Mouse (Mus musculus) E14TG2a.4 (cell line): ENCODE measurements around the gene Actr3.

Source experiments
- H3K27me3 ChIP-seq: 2 replicates; pipeline ENCODE4 v1.6.1; 2014; ENCODE audit warnings: low read length, control low read depth; ENCODE audit not compliant: insufficient read depth
- H3K36me3 ChIP-seq: 2 replicates; pipeline ENCODE4 v1.6.1; 2014; ENCODE audit warnings: low read length, control low read depth; ENCODE audit not compliant: insufficient read depth
- H3K4me1 ChIP-seq: replicated peaks from 2 replicates; pipeline ENCODE4 v1.6.1; 2014; ENCODE audit warnings: low read depth, low read length, control low read depth
- H3K4me3 ChIP-seq: replicated peaks from 2 replicates; pipeline ENCODE4 v1.5.1; 2014; ENCODE audit warnings: mild to moderate bottlenecking, low read length
- H3K9me3 ChIP-seq: 2 replicates; pipeline ENCODE4 v1.6.1; 2014; ENCODE audit warnings: low read length, control low read depth
- CTCF ChIP-seq: conservative IDR thresholded peaks from 2 replicates; pipeline ENCODE4 v1.5.1; 2014; ENCODE audit warnings: low read length
- NANOG ChIP-seq: IDR thresholded peaks from 2 replicates; pipeline ENCODE4 v1.6.1; 2014; ENCODE audit warnings: borderline replicate concordance, low read length, mixed read lengths
- POU5F1 ChIP-seq: IDR thresholded peaks from 2 replicates; pipeline ENCODE4 v1.6.1; 2014; ENCODE audit warnings: low read length, borderline replicate concordance

The Actr3 gene

DNA sequence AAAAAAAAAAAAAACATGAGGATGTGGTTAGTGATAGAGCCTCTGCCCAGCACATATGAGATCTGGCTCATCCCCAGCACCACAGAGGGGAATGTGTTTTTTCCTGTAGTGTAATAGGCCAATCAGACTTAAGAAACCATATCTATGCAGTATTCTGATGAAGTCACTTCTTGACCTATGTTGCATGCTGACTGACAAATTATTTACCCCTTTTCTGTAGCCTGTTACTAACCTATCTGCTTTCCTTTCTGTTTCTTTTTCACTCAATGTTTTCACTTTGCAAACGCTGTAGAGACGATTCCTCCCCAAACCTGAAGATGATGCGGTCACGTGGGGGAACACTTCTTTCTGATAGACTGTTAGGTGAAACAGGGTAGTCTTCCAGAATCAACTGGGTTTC, 32.4 kb upstream of the Actr3 start:
- H3K4me1 ChIP-seq: no peaks in the 10 kb centered on the region
- no peaks in the 10 kb centered on the region for H3K36me3 ChIP-seq
- TF ChIP-seq NANOG (no peak), POU5F1 (no peak), CTCF (no peak)
- no peak overlapping the region for H3K4me3 ChIP-seq
- H3K9me3 ChIP-seq: no peaks in the 10 kb centered on the region
- no peaks in the 10 kb centered on the region for H3K27me3 ChIP-seq

DNA sequence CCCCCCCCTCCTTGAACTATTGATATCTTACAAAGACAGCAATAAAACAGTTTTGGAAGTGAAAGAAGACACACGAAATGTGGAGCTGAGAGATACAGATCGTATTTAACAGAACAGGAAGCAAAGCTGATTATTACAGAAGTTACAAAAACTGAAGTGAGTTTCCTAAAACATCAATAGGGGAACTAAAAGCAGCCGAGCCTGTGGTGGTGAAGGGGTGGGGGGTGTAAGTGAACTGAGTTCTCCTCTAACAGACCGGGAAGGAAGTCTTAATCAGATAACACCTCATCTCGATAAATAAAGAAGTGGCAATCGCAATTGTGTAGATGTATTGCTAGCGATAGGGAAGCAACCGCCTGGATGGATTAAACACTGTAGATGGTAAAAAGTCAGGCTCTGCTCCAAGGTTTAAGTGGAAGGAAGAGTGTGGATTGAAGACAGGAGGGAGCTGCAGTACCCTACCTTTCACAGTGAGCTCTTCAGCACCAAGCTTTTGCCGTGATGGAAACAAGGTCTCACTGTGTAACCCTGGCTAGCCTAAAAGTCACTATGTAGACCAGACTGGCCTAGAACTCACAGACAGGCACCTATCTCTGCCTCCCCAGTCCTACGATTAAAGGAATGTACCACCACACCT, 31.2 kb upstream of the Actr3 start:
- Histone ChIP-seq H3K4me3 (no peak overlapping the region), H3K27me3 (peaks cover 2% of the 10 kb centered on the region; the same call in 1 of the 2 replicates), H3K4me1 (no peaks in the 10 kb centered on the region), H3K9me3 (no peaks in the 10 kb centered on the region), H3K36me3 (no peaks in the 10 kb centered on the region)
- TF ChIP-seq POU5F1: no peak
- TF ChIP-seq CTCF: no peak
- TF ChIP-seq NANOG: no peak

DNA sequence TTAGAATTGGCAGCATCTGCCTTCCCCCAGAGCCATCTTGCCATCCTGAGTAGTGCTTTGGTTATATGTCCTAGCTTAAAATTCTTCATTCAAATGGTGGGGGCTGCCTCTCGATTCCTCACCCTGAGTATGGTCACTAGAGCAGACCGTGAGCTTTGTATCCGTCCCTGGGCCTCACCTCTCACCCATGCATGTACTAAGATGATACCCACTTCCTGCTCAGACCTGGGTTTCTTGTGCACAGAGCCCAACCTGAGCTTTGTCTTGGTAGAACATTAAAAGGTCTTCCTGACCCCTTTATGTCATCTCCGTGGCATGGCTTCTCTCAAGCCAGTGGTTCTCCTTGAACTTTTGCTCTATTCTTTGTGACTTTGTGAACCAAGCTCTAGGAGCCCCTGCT, 28.5 kb upstream of the Actr3 start:
- no peaks in the 10 kb centered on the region for H3K36me3 ChIP-seq
- TF ChIP-seq CTCF: no peak
- no peak for TF ChIP-seq POU5F1
- TF ChIP-seq NANOG: no peak
- no peaks in the 10 kb centered on the region for H3K9me3 ChIP-seq

DNA sequence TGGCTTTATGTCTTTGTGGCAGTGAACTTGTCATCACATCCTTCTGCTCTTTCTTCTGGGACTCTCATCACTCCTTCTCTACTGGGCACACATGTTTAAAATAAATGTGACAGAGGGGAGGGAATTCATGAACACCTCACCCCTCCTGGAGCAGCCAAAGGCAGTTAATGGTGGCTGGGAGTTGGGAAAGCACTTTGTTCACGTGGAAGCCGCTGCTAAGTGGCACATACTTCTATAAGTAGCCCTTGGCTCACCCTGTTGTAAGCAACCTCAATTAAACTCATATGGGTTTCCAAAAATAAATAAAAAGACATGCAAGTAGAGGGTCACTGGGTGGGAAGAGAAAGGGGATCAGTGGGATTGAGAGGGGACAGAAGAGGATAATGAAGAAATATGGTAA, 27.8 kb upstream of the Actr3 start:
- Histone ChIP-seq H3K36me3 (no peaks in the 10 kb centered on the region), H3K9me3 (no peaks in the 10 kb centered on the region), H3K27me3 (peaks cover 4% of the 10 kb centered on the region; the same call in 1 of the 2 replicates), H3K4me3 (no peak overlapping the region), H3K4me1 (no peaks in the 10 kb centered on the region)
- no peak for TF ChIP-seq POU5F1
- TF ChIP-seq CTCF: no peak
- TF ChIP-seq NANOG: no peak

More for the DNA sequence above, 28.5 kb upstream of the Actr3 start:
- H3K27me3 ChIP-seq: peaks cover 4% of the 10 kb centered on the region; the same call in 1 of the 2 replicates
- H3K4me3 ChIP-seq: no peak overlapping the region
- H3K4me1 ChIP-seq: no peaks in the 10 kb centered on the region

DNA sequence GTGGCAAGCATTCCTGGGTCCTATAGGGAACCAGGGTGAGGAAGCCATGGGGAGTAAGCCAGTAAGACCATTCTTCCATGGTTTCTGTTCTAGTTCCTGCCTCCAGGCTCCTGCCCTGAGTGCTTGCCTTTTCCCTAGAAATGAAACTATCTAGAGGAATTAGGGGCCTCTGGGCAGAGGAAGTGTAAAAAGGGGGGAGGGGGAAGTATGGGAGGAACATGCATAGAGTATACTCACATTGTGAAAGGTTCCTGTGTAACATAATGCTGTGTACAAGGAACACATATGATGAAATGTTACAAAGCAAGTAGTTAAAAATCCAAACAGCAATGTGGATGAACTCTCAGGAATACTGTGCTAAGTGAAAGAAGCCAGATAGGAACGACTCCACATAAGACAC, 27.4 kb upstream of the Actr3 start:
- no peak overlapping the region for H3K4me3 ChIP-seq
- peaks cover 4% of the 10 kb centered on the region; the same call in 1 of the 2 replicates for H3K27me3 ChIP-seq
- no peak for TF ChIP-seq NANOG
- no peak for TF ChIP-seq POU5F1
- no peaks in the 10 kb centered on the region for H3K36me3 ChIP-seq
- H3K4me1 ChIP-seq: no peaks in the 10 kb centered on the region
- no peaks in the 10 kb centered on the region for H3K9me3 ChIP-seq

DNA sequence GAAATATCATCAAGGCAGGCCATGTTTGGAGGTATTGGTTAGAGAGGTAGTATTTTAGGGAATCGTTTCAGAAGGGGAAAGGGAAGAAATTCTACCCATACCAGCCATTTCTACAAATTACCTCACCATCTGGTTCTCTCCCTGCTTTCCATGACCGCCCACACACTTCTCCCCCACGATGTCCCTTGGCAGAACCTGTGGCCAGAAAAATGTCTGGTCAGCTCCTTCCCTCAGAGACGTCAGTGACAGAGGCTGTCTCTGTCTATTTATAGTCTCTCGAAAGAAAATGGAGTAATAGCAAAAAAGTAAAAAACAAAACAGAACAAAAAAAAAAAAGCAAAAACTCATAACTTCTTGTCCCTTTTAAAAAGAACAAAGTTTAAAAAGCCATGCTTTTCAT, 23.0 kb upstream of the Actr3 start:
- peaks cover 4% of the 10 kb centered on the region; the same call in 1 of the 2 replicates for H3K27me3 ChIP-seq
- H3K4me1 ChIP-seq: peaks cover 6% of the 10 kb centered on the region; the same call in 1 of the 2 replicates
- no peak for TF ChIP-seq NANOG
- no peak for TF ChIP-seq POU5F1
- TF ChIP-seq CTCF: no peak
- no peak overlapping the region for H3K4me3 ChIP-seq
- H3K36me3 ChIP-seq: no peaks in the 10 kb centered on the region
- no peaks in the 10 kb centered on the region for H3K9me3 ChIP-seq

DNA sequence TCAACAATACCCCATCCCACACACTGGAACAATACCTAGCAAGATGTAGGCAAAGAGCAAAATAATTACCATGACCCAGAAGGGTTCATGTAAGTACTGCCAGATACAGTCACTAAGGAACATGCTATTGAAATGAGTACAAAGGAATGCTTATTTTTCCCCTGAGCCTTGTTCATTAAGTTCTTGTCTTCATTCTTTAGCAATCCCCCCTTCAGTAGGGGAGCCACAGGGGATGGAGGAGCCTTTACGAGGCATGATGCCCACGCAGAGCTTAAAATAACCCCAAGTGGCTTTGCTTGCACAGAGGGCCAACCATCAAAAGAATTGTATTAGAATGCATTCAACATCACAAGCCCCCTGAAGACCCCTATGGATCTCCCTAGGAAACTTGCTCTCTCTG, 19.6 kb upstream of the Actr3 start:
- Histone ChIP-seq H3K36me3 (no peaks in the 10 kb centered on the region), H3K4me1 (peaks cover 7% of the 10 kb centered on the region; the same call in 1 of the 2 replicates), H3K27me3 (no peaks in the 10 kb centered on the region), H3K4me3 (no peak overlapping the region), H3K9me3 (no peaks in the 10 kb centered on the region)
- TF ChIP-seq POU5F1: no peak
- no peak for TF ChIP-seq CTCF
- TF ChIP-seq NANOG: no peak

DNA sequence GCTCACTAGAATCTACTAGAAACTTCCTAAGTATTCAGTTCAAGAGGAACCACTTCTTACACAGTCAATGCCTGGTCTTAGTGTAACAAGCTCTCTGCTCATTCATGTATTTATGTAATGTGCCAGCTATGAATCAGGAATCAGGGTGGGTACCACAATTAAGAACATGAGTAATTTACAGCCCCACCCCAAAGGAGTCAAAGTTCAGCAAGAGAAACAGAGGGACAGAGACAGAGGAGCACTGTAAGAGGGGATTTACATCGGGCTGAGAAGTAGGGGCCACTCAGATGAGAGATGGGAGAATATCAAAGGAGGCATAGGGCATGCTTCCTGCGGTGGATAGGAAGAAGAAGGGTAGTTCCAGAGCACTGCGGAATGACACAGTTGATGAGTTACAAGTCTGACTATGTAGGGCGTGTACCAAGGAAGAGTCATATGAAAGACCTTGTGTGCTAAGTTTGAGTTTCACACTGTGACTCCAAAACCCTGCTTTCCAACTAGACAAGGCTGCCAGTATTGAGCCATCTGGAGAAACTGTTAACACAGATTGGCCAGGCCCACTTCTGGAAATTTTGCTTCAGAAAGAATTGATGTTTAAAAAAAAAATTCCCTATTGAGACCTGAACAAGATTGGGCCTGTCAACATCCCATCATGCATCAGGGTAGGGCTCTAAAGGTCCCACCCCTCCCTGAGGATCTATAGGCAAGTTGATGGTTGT, 14.9 kb upstream of the Actr3 start:
- Histone ChIP-seq H3K27me3 (no peaks in the 10 kb centered on the region), H3K4me3 (no peak overlapping the region), H3K36me3 (no peaks in the 10 kb centered on the region), H3K4me1 (peaks cover 3% of the 10 kb centered on the region; the same call in 1 of the 2 replicates), H3K9me3 (no peaks in the 10 kb centered on the region)
- no peak for TF ChIP-seq POU5F1
- no peak for TF ChIP-seq NANOG
- no peak for TF ChIP-seq CTCF

DNA sequence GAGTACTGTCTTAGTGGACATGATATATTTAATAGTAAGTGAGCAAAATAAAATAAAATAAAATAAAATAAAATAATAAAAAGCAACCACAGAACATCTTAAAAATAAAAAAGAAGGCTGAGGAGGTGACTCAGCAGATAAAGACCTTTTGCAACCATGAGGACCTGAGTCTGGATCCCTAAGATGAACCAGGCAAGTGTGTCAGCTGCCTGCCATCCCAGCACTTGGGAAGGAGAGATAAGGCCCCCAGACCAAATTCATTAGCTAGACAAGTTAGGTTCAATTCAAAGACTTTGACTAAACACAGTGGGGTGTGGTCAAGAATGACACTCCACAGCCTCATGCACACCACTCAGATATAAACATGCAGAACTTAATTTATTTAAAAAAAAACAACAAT, 12.4 kb upstream of the Actr3 start:
- TF ChIP-seq POU5F1: no peak
- no peak for TF ChIP-seq CTCF
- TF ChIP-seq NANOG: no peak
- H3K4me1 ChIP-seq: no peaks in the 10 kb centered on the region
- H3K4me3 ChIP-seq: no peak overlapping the region
- no peaks in the 10 kb centered on the region for H3K27me3 ChIP-seq
- H3K9me3 ChIP-seq: no peaks in the 10 kb centered on the region
- H3K36me3 ChIP-seq: no peaks in the 10 kb centered on the region
